Mouse (Mus musculus) spleen, adult 2 months (tissue): ENCODE measurements at regions not wholly inside any gene's neighbourhood (a gene's known extent, or its start where the extent isn't known, plus 50 kb on each side); places are given as distances from the start of the nearest gene placed in this dataset.

Experiments used
- CTCF ChIP-seq: fragments of 200-500 bp; IDR thresholded peaks from 2 replicates; pipeline ENCODE4 v1.5.1; 2011; ENCODE audit warnings: mild to moderate bottlenecking, inconsistent platforms; ENCODE audit not compliant: insufficient read depth, insufficient read length, insufficient replicate concordance; ENCODE audit errors: extremely low read depth
- POLR2A ChIP-seq: fragments of 200-500 bp; IDR thresholded peaks from 2 replicates; pipeline ENCODE4 v1.6.1; 2011; ENCODE audit warnings: low read depth, low read length, inconsistent platforms

DNA sequence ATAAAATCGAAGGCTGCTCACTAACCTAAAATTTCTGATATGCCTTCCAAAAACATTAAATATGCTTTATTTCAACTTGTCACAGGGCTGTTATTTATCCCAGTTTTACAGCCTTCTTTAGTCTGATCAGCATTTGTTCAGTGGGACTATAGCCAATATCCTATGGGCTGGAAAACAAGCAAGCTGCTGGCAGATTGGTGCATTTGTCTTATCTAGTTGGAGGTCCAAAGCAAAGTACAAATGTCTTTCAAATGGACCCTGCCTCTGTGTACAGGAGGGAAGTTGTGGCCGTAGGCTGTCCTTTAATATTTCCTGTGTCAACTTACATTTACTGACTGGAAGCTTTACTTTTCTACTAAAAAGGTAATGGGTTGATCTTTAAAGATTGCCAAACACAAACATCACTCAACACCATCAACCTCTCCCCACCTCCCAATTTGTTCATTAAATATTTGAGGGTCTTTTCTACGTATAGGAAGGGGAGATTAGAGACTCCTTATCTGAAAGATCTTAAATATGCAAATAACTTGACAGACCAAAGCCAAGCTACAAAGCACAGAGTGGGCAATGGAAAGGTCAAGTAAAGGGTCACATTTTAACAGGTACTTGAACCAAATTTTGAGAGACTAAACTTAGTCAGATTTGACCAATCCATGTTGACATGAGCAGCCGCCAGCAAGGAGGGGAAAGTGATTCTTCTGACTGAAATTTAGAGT lies 233.4 kb downstream of the Gm11232 start:
- TF ChIP-seq POLR2A = no peak
- no peak for TF ChIP-seq CTCF
